Mouse (Mus musculus) CH12.LX (cell line): ENCODE measurements around the gene Mpv17l2.

Experiments
- CHD1 ChIP-seq: IDR thresholded peaks from 2 replicates; pipeline ENCODE4 v1.6.1; 2012; ENCODE audit warnings: low read depth, low read length, improper control_type of control experiment, inconsistent platforms
- CTCF ChIP-seq, 2 experiments: IDR thresholded peaks in 1 of 2; conservative IDR thresholded peaks in 1 of 2; 2 replicates each; pipeline ENCODE4 v1.5.1; 2011 to 2012; ENCODE audit warnings: low read depth in 2 of 2, low read length in 2 of 2, improper control_type of control experiment in 1 of 2, inconsistent platforms in 1 of 2, mild to moderate bottlenecking in 1 of 2, moderate library complexity in 1 of 2
- GABPA ChIP-seq: IDR thresholded peaks from 2 replicates; pipeline ENCODE4 v1.6.1; 2012; ENCODE audit warnings: low read depth, low read length, improper control_type of control experiment, inconsistent platforms; ENCODE audit not compliant: insufficient replicate concordance
- KAT2A ChIP-seq: IDR thresholded peaks from 2 replicates; pipeline ENCODE4 v1.6.1; 2012; ENCODE audit warnings: low read length, improper control_type of control experiment, inconsistent platforms; ENCODE audit not compliant: insufficient replicate concordance
- MAFK ChIP-seq: IDR thresholded peaks from 2 replicates; pipeline ENCODE4 v1.6.1; 2011; ENCODE audit warnings: low read length, improper control_type of control experiment; ENCODE audit not compliant: insufficient replicate concordance
- NELFE ChIP-seq: IDR thresholded peaks from 2 replicates; pipeline ENCODE4 v1.6.1; 2011; ENCODE audit warnings: low read depth, low read length, improper control_type of control experiment
- NRF1 ChIP-seq: IDR thresholded peaks from 2 replicates; pipeline ENCODE4 v1.6.1; 2014; ENCODE audit warnings: low read depth, mild to moderate bottlenecking, inconsistent platforms, low read length, improper control_type of control experiment, moderate library complexity
- POLR2A ChIP-seq: IDR thresholded peaks from 2 replicates; pipeline ENCODE4 v1.6.1; 2011; ENCODE audit warnings: low read depth, mild to moderate bottlenecking, improper control_type of control experiment, low read length
- POLR2AphosphoS2 ChIP-seq: IDR thresholded peaks from 2 replicates; pipeline ENCODE4 v1.6.1; 2011; ENCODE audit warnings: low read depth, low read length, improper control_type of control experiment
- USF1 ChIP-seq: IDR thresholded peaks from 2 replicates; pipeline ENCODE4 v1.6.1; 2014; ENCODE audit warnings: low read depth, mild to moderate bottlenecking, inconsistent platforms, low read length, improper control_type of control experiment

GRCm38 (mm10) chr8:70804481-70805206 is 43.9 kb upstream of the Mpv17l2 start, which contains the start of gene Mast3:
- TF ChIP-seq USF1 (peak; percentile 90), CTCF (conservative IDR thresholded peaks at IDR 0.05 in 1 of 2, IDR thresholded peaks at IDR 0.05 in 1 of 2; ENCODE audit: low read depth in 2 of 2, low read length in 2 of 2) (no peak), POLR2A (peak; percentile 81), CHD1 (no peak), MAFK (no peak), KAT2A (no peak), NRF1 (0 out of 2 replicates have a peak, but pooled peaks have one; percentile 7), NELFE (no peak), GABPA (no peak), POLR2AphosphoS2 (no peak)
